Mouse (Mus musculus) monocyte, adult 5-6 weeks (primary cell): Measurements from ENCODE around the gene Fnd3c2. TPM values are rescaled to one million over a fixed set of nuclear protein-coding genes. Genes with fewer than 3 reads are reported as not detected.
"Not testable (repeated sequence)": the region's sequence is repeated elsewhere in the genome, so short reads cannot be mapped to it uniquely, and the experiment has no call there.

Source experiments
- ATAC-seq: fragments of 153-309, 156-312 bp; replicated peaks from 2 replicates; pipeline ENCODE4 v1.8.0; 2017; ENCODE audit warnings: mild to moderate bottlenecking; ENCODE audit not compliant: low TSS enrichment, insufficient number of reproducible peaks, severe bottlenecking, poor library complexity, low FRiP score
- total RNA-seq: library from RNA; stranded (forward); fragments of 200-1000, 200-491, 200-594 nt; gene quantifications from 3 replicates; pipeline ENCODE4 v1.2.3, GENCODE M21; 2017

The Fnd3c2 gene
- not detected in 3 replicates for total RNA-seq

- ATAC-seq: no peak
Observed at GRCm38 (mm10) chrX:106255276-106255675, at the start of gene Fnd3c2. Gene Fnd3c2 (minus strand): TSS chrX:106255376.

GRCm38 (mm10) chrX:106284441-106284840 lies 29.3 kb upstream of the Fnd3c2 start:
- no peak for ATAC-seq

GRCm38 (mm10) chrX:106221058-106221457 lies 34.1 kb downstream of the Fnd3c2 start, which contains the start of gene Taf9b:
Gene Taf9b (minus strand): TSS chrX:106221158.
- ATAC-seq: no peak

DNA sequence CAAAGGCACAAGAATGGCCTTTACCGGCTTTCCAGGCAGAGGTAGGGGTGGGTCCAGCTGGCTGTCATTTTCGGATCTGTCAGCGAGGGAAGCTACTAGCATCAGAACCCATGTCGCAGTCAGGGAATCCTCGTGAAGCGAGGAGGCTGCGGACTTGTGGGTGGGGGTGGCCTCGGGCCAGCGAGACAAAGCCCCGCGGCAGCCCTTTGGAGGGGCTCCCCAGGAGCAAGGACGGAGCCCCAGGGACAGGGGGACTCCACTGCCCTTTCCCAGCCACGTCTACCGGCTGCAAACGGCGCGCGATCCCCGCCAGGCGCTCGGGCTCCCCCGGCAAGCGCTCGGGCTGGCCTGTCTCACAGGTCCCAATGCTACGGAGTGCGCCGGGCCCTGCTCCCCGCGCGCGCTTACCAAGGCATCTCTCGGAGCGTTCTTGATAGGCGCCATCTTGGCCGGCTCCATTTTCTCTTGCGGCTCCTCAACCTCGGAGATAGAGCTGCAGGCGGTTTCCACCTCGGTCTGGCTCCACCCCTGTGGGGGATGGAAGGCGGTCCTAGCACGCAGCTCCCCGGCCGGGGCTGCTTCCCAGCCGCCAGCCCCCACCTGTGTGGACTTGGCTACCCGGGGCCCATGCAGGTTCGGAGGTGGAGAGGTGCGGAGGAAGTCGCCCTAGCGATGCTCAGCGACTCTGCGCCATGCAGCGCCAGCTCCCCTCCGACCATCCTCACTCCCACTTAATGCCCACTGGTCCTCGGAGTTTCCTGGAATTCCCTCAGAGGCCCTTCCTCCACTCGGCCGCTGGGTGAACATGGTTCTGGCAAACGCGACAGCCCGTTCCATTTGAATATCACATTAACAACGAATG lies 35.8 kb downstream of the Fnd3c2 start:
- ATAC-seq: peak; percentile 61

DNA sequence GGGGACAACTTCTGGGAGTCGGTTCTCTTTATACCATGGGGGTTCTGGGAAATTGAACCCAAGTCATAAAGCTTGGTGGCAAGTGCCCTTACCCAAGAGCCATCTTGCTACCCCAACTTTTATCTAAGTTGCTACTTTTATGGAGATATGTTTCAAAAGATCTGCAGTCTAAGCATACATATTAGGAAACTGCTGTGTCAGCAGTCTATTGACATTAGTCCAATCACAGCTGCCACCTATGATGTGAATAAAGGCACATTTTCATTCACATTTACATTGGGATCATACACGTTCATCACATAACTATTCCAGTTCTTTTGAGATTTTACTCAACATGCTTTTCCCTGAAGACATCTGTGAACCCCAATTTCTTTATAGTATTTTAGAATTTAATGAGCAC lies 46.1 kb downstream of the Fnd3c2 start:
- ATAC-seq: no peak

GRCm38 (mm10) chrX:106198904-106199303 lies 56.3 kb downstream of the Fnd3c2 start:
- no peak for ATAC-seq

DNA sequence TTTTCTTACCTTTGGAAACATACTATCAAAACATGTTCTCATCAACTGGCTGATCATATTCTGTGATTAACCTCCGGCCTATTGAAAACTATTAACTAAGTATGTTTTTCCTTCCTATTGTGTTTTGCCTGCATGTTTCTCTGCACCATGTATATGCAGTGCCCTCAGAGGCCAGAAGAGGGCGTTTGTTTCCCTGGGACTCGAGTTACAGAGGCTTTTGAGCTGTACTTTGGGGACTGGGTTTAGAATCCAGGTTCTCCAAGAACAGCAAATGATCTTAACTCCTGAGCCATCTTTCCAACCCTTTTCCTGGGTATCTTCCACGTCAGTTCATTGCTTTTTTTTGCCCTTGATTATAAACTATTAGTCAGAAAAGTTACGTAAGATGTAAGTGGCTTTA lies 57.9 kb downstream of the Fnd3c2 start:
- ATAC-seq: no peak

DNA sequence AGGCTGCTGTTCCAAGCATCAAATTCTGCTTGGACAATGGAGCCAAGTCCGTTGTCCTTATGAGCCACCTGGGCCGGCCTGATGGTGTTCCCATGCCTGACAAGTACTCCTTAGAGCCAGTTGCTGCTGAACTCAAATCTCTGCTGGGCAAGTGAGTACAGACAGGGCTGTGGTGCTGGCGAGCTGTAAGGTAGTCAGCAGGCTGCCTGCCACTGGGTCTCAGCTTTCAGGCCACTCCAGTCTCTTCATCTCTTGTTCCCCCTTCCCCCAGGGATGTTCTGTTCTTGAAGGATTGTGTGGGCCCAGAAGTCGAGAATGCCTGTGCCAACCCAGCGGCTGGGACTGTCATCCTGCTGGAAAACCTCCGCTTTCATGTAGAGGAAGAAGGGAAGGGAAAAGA lies 60.8 kb downstream of the Fnd3c2 start:
- ATAC-seq: not testable (repeated sequence)

DNA sequence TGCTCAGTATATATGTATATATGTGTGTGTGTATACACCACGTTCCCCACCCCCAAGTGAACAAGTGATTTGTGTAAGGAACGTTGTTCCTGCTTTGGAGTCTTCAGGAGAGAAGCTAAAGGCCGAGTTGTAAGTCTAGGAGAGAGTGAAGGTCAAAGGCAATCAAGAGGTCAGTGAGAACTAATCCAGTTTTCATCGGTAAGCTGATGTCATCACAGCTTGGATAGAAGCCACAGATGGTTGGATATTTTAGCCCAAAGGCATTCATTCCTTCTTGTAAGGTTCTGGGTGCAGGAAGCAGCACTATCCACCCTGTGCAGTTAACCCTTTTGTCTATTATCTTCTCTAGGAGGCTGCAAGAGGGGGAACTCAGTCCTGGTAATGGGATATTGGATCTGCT lies 65.1 kb downstream of the Fnd3c2 start:
- ATAC-seq: no peak

- no peak for ATAC-seq
Observed at GRCm38 (mm10) chrX:106189356-106189755, 65.8 kb downstream of the Fnd3c2 start.

DNA sequence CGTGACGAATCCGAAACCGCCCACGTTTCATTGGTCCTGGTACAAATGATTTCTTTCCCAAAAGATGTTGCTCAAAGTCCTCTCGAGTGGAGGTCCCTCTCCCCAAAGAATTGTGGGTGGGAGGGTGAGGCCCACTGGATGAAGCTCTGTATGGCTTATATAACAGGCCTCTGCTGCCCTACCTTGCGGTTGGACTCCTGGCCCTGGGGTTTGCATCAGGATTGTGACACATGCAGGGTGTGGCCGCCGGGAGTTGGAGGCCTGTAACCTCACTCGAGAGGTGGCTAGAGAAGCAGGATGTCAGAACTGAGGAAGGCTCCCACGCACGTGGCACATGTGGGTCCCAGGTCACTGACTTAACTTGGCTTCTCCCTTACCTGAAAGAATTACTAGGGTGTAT lies 67.4 kb downstream of the Fnd3c2 start:
- 0 out of 2 replicates have a peak, but pooled peaks have one; percentile 28 for ATAC-seq

DNA sequence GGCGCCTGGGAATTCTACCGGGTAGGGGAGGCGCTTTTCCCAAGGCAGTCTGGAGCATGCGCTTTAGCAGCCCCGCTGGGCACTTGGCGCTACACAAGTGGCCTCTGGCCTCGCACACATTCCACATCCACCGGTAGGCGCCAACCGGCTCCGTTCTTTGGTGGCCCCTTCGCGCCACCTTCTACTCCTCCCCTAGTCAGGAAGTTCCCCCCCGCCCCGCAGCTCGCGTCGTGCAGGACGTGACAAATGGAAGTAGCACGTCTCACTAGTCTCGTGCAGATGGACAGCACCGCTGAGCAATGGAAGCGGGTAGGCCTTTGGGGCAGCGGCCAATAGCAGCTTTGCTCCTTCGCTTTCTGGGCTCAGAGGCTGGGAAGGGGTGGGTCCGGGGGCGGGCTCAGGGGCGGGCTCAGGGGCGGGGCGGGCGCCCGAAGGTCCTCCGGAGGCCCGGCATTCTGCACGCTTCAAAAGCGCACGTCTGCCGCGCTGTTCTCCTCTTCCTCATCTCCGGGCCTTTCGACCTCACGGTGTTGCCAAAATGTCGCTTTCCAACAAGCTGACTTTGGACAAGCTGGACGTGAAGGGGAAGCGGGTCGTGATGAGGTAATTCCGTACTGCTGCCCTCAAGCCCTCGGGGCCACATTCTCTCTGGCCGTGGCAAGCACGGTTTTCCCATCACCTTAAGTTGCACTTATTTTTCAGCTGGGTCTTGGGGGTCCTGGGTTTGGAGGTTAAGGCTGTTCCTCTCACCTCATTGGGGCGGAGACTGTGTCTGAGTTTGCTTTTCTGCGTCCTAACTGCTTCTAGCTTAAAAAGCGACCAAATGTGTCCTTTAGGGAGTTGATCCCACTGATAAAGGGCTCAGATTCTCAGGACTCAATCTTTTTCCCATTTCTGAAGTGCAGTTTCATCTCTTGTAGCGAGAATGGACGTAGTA lies 68.2 kb downstream of the Fnd3c2 start, which contains the start of gene Pgk1:
Gene Pgk1, plus strand, starts transcription at position 388 of the 937 bp plus-strand sequence.
- ATAC-seq: peak; percentile 98

DNA sequence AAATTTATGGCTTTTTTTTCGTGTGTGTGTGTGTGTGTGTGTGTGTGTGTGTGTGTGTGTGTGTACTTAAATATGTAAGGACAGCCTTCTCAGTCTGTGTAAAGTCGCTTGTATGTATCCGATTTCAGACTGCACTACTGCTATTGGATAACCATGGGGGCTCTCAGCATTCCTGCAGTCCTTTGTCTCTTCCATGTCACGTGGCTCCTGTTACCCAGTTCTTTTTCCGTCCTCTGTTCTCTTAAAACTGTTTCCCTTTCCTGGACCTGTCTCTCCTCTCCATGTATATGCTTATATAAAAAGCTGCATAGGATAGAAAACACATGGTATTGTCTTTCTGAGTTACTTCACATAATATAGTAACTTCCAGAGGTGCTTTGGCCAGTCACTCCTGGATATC lies 69.5 kb downstream of the Fnd3c2 start:
- ATAC-seq: no peak

Other genes with a start within 250 kb of the Fnd3c2 start
- 86.2 to 91.2 TPM (median 91.0 TPM) in 3 replicates for gene Magt1, start 243.5 kb downstream of the Fnd3c2 start, total RNA-seq
- 204 to 418 TPM (median 281 TPM) in 3 replicates for gene Cox7b, start 239.7 kb downstream of the Fnd3c2 start, total RNA-seq
- gene Atp7a, start 228.1 kb downstream of the Fnd3c2 start, total RNA-seq: 53.7 to 68.9 TPM (median 66.7 TPM) in 3 replicates
- gene Tlr13, start 112.2 kb downstream of the Fnd3c2 start, total RNA-seq: 152 to 248 TPM (median 234 TPM) in 3 replicates
- gene Pgk1, start 68.3 kb downstream of the Fnd3c2 start, total RNA-seq: 128 to 201 TPM (median 187 TPM) in 3 replicates
- gene Taf9b, start 34.2 kb downstream of the Fnd3c2 start, total RNA-seq: 5.5 to 10.8 TPM (median 9.9 TPM) in 3 replicates
- not detected in 3 replicates for gene Fndc3c1, start 230.0 kb upstream of the Fnd3c2 start, total RNA-seq